Mouse (Mus musculus): ENCODE results near the gene Sde2.

GRCm38 (mm10) chr1:180902915-180903314 is 52.0 kb downstream of the Sde2 start:
- TF ChIP-seq CTCF (IDR thresholded peaks at IDR 0.05; ENCODE audit: low read depth) (no peak), EP300 (optimal IDR thresholded peaks at IDR 0.05) (no peak)
